Mouse (Mus musculus): ENCODE measurements at regions not wholly inside any gene's neighbourhood (a gene's known extent, or its start where the extent isn't known, plus 50 kb on each side); places are given as distances from the start of the nearest gene placed in this dataset.

DNA sequence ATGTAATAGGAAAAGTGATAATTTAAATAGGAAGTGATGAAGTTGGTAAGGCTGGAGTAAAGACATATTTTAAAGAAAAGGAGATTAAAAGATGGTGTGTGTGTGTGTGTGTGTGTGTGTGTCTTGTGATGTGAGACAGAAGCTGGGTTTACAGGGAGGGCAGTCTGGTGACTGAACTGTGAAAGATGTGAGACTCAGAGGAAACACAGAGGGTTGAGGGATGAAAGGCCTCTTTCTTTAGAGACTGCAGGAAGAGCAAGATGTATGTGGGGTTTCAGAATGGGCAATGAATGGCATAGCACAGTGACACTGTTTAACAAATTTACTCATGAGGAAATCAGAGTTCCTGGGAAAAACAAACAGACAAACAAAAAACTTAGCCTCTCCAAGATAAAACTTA lies 549.2 kb downstream of the Etv1 start:
- ATAC-seq (replicated peaks; ENCODE audit: low FRiP score, low TSS enrichment, poor library complexity, severe bottlenecking): no peak

DNA sequence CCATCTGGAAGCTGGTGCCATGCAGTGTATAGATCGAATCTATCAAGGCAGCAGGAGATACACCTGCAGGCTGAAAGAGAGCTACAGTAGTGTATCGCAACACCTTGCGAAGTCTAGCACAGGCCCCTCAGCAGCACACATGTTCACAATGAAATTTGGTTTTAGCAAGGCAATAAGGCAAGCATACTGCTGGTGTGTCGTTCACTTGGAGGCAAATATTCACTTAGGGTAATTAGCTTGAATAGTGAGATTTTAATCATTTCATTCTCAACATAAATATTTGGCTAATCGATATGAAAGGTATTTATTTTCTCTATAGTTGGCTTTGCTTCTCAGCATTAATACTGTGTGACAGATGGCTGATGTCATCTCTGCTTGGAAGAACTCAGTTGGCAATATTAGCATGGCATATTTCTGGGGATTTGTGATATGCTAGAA lies 559.9 kb downstream of the Etv1 start:
- ATAC-seq (replicated peaks; ENCODE audit: low FRiP score, low TSS enrichment, poor library complexity, severe bottlenecking): no peak

DNA sequence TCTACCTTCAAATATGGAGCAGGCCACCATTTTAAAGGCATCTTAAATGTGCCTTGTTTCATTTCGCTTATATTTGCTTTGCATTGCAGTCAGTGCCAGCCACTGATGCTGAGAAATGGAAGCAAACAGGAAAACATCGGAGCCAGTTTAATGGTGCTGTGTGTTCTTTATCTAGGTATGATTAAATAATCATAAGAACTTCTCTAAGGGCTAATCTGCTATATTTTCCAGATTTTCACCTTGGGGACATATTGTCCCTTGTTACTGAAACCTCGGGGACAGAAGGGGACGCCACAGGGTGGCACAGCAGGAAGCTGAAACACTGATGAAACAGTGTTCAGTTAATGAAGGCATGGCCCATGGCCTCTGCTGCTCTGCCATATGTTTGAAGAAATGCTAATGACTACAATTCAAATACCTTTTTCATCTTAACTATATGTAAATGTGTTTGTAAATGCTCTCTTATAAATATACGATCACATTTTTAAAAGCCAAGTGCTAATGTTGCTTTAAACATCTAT lies 562.6 kb downstream of the Etv1 start:
- no peak for ATAC-seq (replicated peaks; ENCODE audit: low FRiP score, low TSS enrichment, poor library complexity, severe bottlenecking)

GRCm38 (mm10) chr12:39342327-39342726 lies 563.1 kb downstream of the Etv1 start:
- ATAC-seq (replicated peaks; ENCODE audit: low FRiP score, low TSS enrichment, poor library complexity, severe bottlenecking): no peak

DNA sequence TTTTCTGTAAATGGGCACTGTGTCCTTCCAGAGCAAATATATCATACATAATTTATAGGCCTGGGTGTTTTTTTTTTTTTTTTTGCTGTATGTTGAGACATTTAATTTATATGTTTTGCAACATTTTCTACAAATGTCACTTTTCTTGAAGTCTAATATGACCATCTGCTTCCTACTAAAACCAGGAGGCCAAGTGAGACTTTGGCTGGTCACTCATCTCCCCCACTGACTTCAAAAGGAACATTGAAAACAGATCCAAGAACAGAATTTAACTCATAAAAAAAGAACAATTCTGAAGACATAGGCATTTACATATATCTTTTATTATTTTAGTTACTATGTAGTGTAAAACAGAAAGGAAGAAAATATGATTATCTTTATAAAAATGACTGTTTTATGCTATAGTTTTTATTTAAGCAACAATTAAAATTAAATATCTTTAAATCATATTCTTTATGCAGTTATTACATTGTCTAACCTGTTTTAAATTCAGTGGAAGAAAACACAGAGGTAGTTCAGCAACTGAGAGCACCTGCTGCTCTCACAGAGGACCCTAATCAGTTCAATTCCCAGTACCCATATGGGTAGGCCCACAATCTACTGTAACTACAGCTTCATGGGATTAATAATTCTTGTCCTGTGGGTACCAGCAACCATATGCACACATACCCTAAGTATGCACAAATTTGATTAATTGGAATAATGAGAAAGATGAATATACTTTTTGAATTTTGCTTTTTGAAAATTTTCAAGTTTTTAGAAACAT lies 592.5 kb downstream of the Etv1 start:
- ATAC-seq (replicated peaks; ENCODE audit: low FRiP score, low TSS enrichment, poor library complexity, severe bottlenecking): no peak

DNA sequence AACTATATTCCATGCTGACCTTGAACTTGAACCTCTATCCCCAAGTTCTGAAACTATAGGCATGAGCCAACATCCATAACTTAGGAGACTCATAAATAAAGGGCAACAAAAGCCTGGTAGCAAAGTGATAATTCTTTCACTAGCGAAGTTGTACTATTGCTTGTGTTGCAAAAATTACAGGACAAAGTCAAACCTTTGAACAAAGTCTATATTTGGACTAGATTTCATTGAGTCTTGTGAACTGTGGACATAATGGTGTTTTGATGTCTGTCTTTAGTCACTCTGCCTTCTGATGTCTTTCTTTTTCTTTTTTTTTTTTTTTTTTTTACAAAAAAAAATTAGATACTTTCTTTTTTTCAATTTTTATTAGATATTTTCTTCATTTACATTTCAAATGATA lies 594.5 kb downstream of the Etv1 start:
- ATAC-seq (replicated peaks; ENCODE audit: low FRiP score, low TSS enrichment, poor library complexity, severe bottlenecking): no peak
